Mouse (Mus musculus) neural tube, embryonic 15.5 days (tissue): Measurements from ENCODE around the gene Kbtbd4. TPM values are rescaled to one million over a fixed set of nuclear protein-coding genes. Genes with fewer than 3 reads are reported as not detected.

ENCODE experiments used
- ATAC-seq: fragments of 200-750 bp; cut with Nextera tagmentation; 2 replicates; pipeline ENCODE4 v1.8.0; 2017; ENCODE audit warnings: mild to moderate bottlenecking, moderate TSS enrichment, moderate library complexity; ENCODE audit not compliant: low FRiP score
- H3K27ac ChIP-seq: fragments of 300-500 bp; sonication (generic); replicated peaks from 2 replicates; pipeline ENCODE4 v1.5.1; 2015; ENCODE audit warnings: mild to moderate bottlenecking, inconsistent platforms
- H3K27me3 ChIP-seq: fragments of 300-500 bp; sonication (generic); replicated peaks from 2 replicates; pipeline ENCODE4 v1.6.1; 2015; ENCODE audit warnings: inconsistent platforms
- H3K36me3 ChIP-seq: fragments of 300-500 bp; sonication (generic); 2 replicates; pipeline ENCODE4 v1.6.1; 2015; ENCODE audit warnings: inconsistent platforms
- H3K4me1 ChIP-seq: fragments of 300-500 bp; sonication (generic); 2 replicates; pipeline ENCODE4 v1.6.1; 2015; ENCODE audit warnings: inconsistent platforms
- H3K4me2 ChIP-seq: fragments of 300-500 bp; sonication (generic); 2 replicates; pipeline ENCODE4 v1.6.1; 2015; ENCODE audit warnings: inconsistent platforms, mild to moderate bottlenecking, moderate library complexity
- H3K4me3 ChIP-seq: fragments of 300-500 bp; sonication (generic); replicated peaks from 2 replicates; pipeline ENCODE4 v1.5.1; 2015; ENCODE audit warnings: mild to moderate bottlenecking, inconsistent platforms
- H3K9ac ChIP-seq: fragments of 300-500 bp; sonication (generic); replicated peaks from 2 replicates; pipeline ENCODE4 v1.6.1; 2015; ENCODE audit warnings: mild to moderate bottlenecking, inconsistent platforms
- H3K9me3 ChIP-seq: fragments of 300-500 bp; sonication (generic); replicated peaks from 2 replicates; pipeline ENCODE4 v1.6.1; 2016; ENCODE audit warnings: inconsistent platforms
- WGBS: fragments of 180-500 bp; shearing (Covaris S2); methylation state at CpG from one replicate; pipeline ENCODE4 v1.1.7; 2015; ENCODE audit warnings: mixed read lengths; 5-methylcytosine and 5-hydroxymethylcytosine counted together
- polyA plus RNA-seq: library from polyadenylated mRNA; unstranded; fragments of >200 nt; fragmentation: Nextera tagmentation; extraction: Ambion mirVana; gene quantifications from 2 replicates; pipeline ENCODE4 v1.2.1, GENCODE M21; 2015

Kbtbd4 gene
- polyA plus RNA-seq, 1 experiment from 2014 or later: 55.3 TPM

- Histone ChIP-seq H3K27me3 (no peaks in the 10 kb centered on the region), H3K9ac (no peak overlapping the region), H3K4me3 (no peak overlapping the region), H3K4me1 (peaks cover 29% of the 10 kb centered on the region), H3K36me3 (no peaks in the 10 kb centered on the region), H3K9me3 (no peaks in the 10 kb centered on the region), H3K27ac (no peak overlapping the region), H3K4me2 (no peak overlapping the region)
- WGBS: 70% methylated on average over 3 of the region's 3 CpGs
- ATAC-seq: no peak
Measured at GRCm38 (mm10) chr2:90938362-90938761, 33.8 kb downstream of the Kbtbd4 start.

GRCm38 (mm10) chr2:90939750-90940149, 35.2 kb downstream of the Kbtbd4 start:
- peak overlapping the region; percentile 80 for H3K9ac ChIP-seq
- peak overlapping the region; percentile 84 for H3K4me3 ChIP-seq
- 36% methylated on average over 8 of the region's 8 CpGs for WGBS
- no peaks in the 10 kb centered on the region for H3K36me3 ChIP-seq
- peak overlapping the region; percentile 70 for H3K4me2 ChIP-seq
- H3K9me3 ChIP-seq: no peaks in the 10 kb centered on the region
- H3K4me1 ChIP-seq: peaks cover 39% of the 10 kb centered on the region
- H3K27ac ChIP-seq: peak overlapping the region; percentile 96
- no peaks in the 10 kb centered on the region for H3K27me3 ChIP-seq
- peak; percentile 67 for ATAC-seq

GRCm38 (mm10) chr2:90940233-90941229, 36.0 kb downstream of the Kbtbd4 start, which contains the start of gene Celf1:
TSS of gene Celf1 (plus strand) at chr2:90940382.
- peak within 1 kb of the TSS; percentile 80 for H3K9ac ChIP-seq
- peak within 1 kb of the TSS; percentile 70 for H3K4me2 ChIP-seq
- H3K27ac ChIP-seq: peak within 1 kb of the TSS; percentile 96
- under 1% methylated on average over 75 of the region's 113 CpGs for WGBS
- H3K4me1 ChIP-seq: peaks cover 45% of the 10 kb centered on the region
- no peaks in the 10 kb centered on the region for H3K36me3 ChIP-seq
- peak; percentile 96 for ATAC-seq
- H3K27me3 ChIP-seq: no peaks in the 10 kb centered on the region
- H3K4me3 ChIP-seq: peak within 1 kb of the TSS; percentile 84
- no peaks in the 10 kb centered on the region for H3K9me3 ChIP-seq

- WGBS: 50% methylated on average over 2 of the region's 2 CpGs
- Histone ChIP-seq H3K9me3 (no peaks in the 10 kb centered on the region), H3K9ac (peak overlapping the region; percentile 80; the same call in 1 of the 2 replicates), H3K4me1 (peaks cover 47% of the 10 kb centered on the region), H3K27me3 (no peaks in the 10 kb centered on the region), H3K36me3 (no peaks in the 10 kb centered on the region), H3K4me2 (peak overlapping the region; percentile 70), H3K4me3 (peak overlapping the region; percentile 84), H3K27ac (no peak overlapping the region)
- no peak for ATAC-seq
Measured at GRCm38 (mm10) chr2:90941744-90942143, 37.2 kb downstream of the Kbtbd4 start.

GRCm38 (mm10) chr2:90950149-90950548, 45.6 kb downstream of the Kbtbd4 start:
- Histone ChIP-seq H3K27ac (no peak overlapping the region), H3K9ac (no peak overlapping the region), H3K4me3 (no peak overlapping the region), H3K27me3 (no peaks in the 10 kb centered on the region), H3K9me3 (no peaks in the 10 kb centered on the region), H3K4me1 (peaks cover 17% of the 10 kb centered on the region), H3K36me3 (no peaks in the 10 kb centered on the region), H3K4me2 (no peak overlapping the region)
- ATAC-seq: no peak
- WGBS: 91% methylated on average over 5 of the region's 5 CpGs

- Histone ChIP-seq H3K9me3 (no peaks in the 10 kb centered on the region), H3K4me1 (peaks cover 13% of the 10 kb centered on the region), H3K36me3 (no peaks in the 10 kb centered on the region), H3K27ac (no peak overlapping the region), H3K27me3 (no peaks in the 10 kb centered on the region), H3K4me2 (no peak overlapping the region), H3K9ac (no peak overlapping the region), H3K4me3 (no peak overlapping the region)
- ATAC-seq: peak; percentile 22; the same call in 1 of the 2 replicates
Measured at GRCm38 (mm10) chr2:90950582-90951194, 46.1 kb downstream of the Kbtbd4 start.

- 57% methylated on average over 3 of the region's 3 CpGs for WGBS
- no peak overlapping the region for H3K4me3 ChIP-seq
- no peak overlapping the region for H3K9ac ChIP-seq
- H3K36me3 ChIP-seq: no peaks in the 10 kb centered on the region; the same call in 1 of the 2 replicates
- H3K27me3 ChIP-seq: no peaks in the 10 kb centered on the region
- H3K9me3 ChIP-seq: no peaks in the 10 kb centered on the region
- H3K4me1 ChIP-seq: peaks cover 13% of the 10 kb centered on the region
- no peak for ATAC-seq
- H3K27ac ChIP-seq: no peak overlapping the region
- no peak overlapping the region for H3K4me2 ChIP-seq
Measured at GRCm38 (mm10) chr2:90953461-90953860, 48.9 kb downstream of the Kbtbd4 start.

- no peak overlapping the region for H3K9ac ChIP-seq
- no peaks in the 10 kb centered on the region for H3K27me3 ChIP-seq
- H3K9me3 ChIP-seq: no peaks in the 10 kb centered on the region
- peak overlapping the region; percentile 39; the same call in 1 of the 2 replicates for H3K27ac ChIP-seq
- no peak overlapping the region for H3K4me2 ChIP-seq
- no peak overlapping the region for H3K4me3 ChIP-seq
- no peaks in the 10 kb centered on the region; the same call in 1 of the 2 replicates for H3K36me3 ChIP-seq
- WGBS: 11% methylated on average over 1 of the region's 1 CpGs
- peaks cover 5% of the 10 kb centered on the region; the same call in 1 of the 2 replicates for H3K4me1 ChIP-seq
- no peak for ATAC-seq
Measured at GRCm38 (mm10) chr2:90956053-90956452, 51.5 kb downstream of the Kbtbd4 start.

- Histone ChIP-seq H3K36me3 (no peaks in the 10 kb centered on the region; the same call in 1 of the 2 replicates), H3K4me2 (no peak overlapping the region), H3K4me3 (no peak overlapping the region), H3K27ac (no peak overlapping the region), H3K9me3 (no peaks in the 10 kb centered on the region), H3K4me1 (no peaks in the 10 kb centered on the region; the same call in 1 of the 2 replicates), H3K9ac (no peak overlapping the region), H3K27me3 (no peaks in the 10 kb centered on the region)
- WGBS: 88% methylated on average over 3 of the region's 3 CpGs
- ATAC-seq: no peak
Measured at GRCm38 (mm10) chr2:90958856-90959255, 54.3 kb downstream of the Kbtbd4 start.

GRCm38 (mm10) chr2:90960012-90960411, 55.5 kb downstream of the Kbtbd4 start:
- 99% methylated on average over 2 of the region's 2 CpGs for WGBS
- peaks cover 3% of the 10 kb centered on the region for H3K4me1 ChIP-seq
- no peak for ATAC-seq

More at GRCm38 (mm10) chr2:90960012-90960411, 55.5 kb downstream of the Kbtbd4 start:
- Histone ChIP-seq H3K4me2 (no peak overlapping the region), H3K9me3 (no peaks in the 10 kb centered on the region), H3K36me3 (no peaks in the 10 kb centered on the region; the same call in 1 of the 2 replicates), H3K27me3 (no peaks in the 10 kb centered on the region), H3K27ac (no peak overlapping the region), H3K4me3 (no peak overlapping the region), H3K9ac (no peak overlapping the region)
